Mouse (Mus musculus) spleen, adult 2 months (tissue): ENCODE data around the gene Evi2. TPM values are rescaled to one million over a fixed set of nuclear protein-coding genes. Genes with fewer than 3 reads are reported as not detected.

ENCODE experiments used
- DNase-seq, 2 experiments: peaks; one replicate each; pipeline versions ENCODE4 v3.0.0 to v3.0.0-alpha.2; 2012 to 2021; ENCODE audit warnings: low spot score in 2 of 2, low read depth in 1 of 2
- H3K27ac ChIP-seq: fragments of 200-500 bp; 2 replicates; pipeline ENCODE4 v1.5.1; 2012; ENCODE audit warnings: low read length, inconsistent platforms; ENCODE audit not compliant: insufficient read depth
- H3K27me3 ChIP-seq: fragments of 200-500 bp; 2 replicates; pipeline ENCODE4 v1.6.1; 2012; ENCODE audit warnings: mild to moderate bottlenecking, moderate library complexity, low read length, inconsistent platforms; ENCODE audit not compliant: control insufficient read depth, insufficient read depth
- H3K36me3 ChIP-seq: fragments of 200-500 bp; 2 replicates; pipeline ENCODE4 v1.6.1; 2012; ENCODE audit warnings: mild to moderate bottlenecking, low read length, inconsistent platforms; ENCODE audit not compliant: control insufficient read depth, insufficient read depth
- H3K4me1 ChIP-seq: fragments of 200-500 bp; 2 replicates; pipeline ENCODE4 v1.6.1; 2011; ENCODE audit warnings: inconsistent platforms; ENCODE audit not compliant: control insufficient read depth, insufficient read depth, insufficient read length
- H3K4me3 ChIP-seq: fragments of 200-500 bp; 2 replicates; pipeline ENCODE4 v1.5.1; 2011; ENCODE audit warnings: mild to moderate bottlenecking, inconsistent platforms; ENCODE audit not compliant: insufficient read depth, insufficient read length; ENCODE audit errors: extremely low read depth
- CTCF ChIP-seq: fragments of 200-500 bp; IDR thresholded peaks from 2 replicates; pipeline ENCODE4 v1.5.1; 2011; ENCODE audit warnings: mild to moderate bottlenecking, inconsistent platforms; ENCODE audit not compliant: insufficient read depth, insufficient read length, insufficient replicate concordance; ENCODE audit errors: extremely low read depth
- POLR2A ChIP-seq: fragments of 200-500 bp; IDR thresholded peaks from 2 replicates; pipeline ENCODE4 v1.6.1; 2011; ENCODE audit warnings: low read depth, low read length, inconsistent platforms
- WGBS: fragments of 180-500 bp; shearing (Covaris S2); methylation state at CpG from one replicate; pipeline ENCODE4 v1.1.7; 2018; 5-methylcytosine and 5-hydroxymethylcytosine counted together
- polyA plus RNA-seq: library from polyadenylated mRNA; depleted of rRNA; stranded (reverse); fragments of >200 nt; gene quantifications from 2 replicates; pipeline ENCODE4 v1.2.3, GENCODE M21; 2012; rRNA removed

The Evi2 gene
- polyA plus RNA-seq, result 12.2 and 13.9 TPM in 2 replicates

DNA sequence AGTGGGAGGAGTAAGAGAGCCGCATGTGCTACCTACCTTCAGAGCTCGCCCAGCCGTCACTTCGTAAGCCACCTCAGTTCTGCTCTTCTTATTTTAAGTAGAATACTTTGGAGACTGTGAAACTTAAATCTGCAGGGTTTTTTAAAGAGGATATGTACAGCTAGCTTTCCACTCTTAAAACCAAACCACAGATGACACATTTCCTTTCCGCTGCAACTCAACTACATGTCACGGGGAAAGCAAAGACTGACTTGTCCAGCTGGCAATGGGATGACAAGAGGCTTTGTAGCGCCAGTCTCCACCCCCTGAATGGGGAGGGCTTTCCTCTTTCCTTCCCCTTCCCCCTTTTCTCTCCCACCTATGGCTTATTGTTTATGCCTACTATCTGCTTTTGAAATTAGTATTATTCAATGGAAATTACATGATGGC, at the start of gene Evi2, which contains the start of gene Evi2a:
Gene Evi2 (minus strand): TSS at position 257 of the 429 bp plus-strand sequence.
Gene Evi2a (minus strand): TSS at position 277 of the 429 bp plus-strand sequence.
- TF ChIP-seq POLR2A, result peak; percentile 37; the same call in 1 of the 2 replicates
- no peak for TF ChIP-seq CTCF
- Histone ChIP-seq H3K27ac (peak within 1 kb of the TSS; percentile 81), H3K4me3 (peak within 1 kb of the TSS; percentile 57), H3K27me3 (no peaks in the 10 kb centered on the region), H3K4me1 (peaks cover 7% of the 10 kb centered on the region; the same call in 1 of the 2 replicates), H3K36me3 (no peaks in the 10 kb centered on the region)
- DNase-seq, result peak; percentile 51 to 77
- WGBS, result 10% methylated on average over 7 of the region's 7 CpGs

DNA sequence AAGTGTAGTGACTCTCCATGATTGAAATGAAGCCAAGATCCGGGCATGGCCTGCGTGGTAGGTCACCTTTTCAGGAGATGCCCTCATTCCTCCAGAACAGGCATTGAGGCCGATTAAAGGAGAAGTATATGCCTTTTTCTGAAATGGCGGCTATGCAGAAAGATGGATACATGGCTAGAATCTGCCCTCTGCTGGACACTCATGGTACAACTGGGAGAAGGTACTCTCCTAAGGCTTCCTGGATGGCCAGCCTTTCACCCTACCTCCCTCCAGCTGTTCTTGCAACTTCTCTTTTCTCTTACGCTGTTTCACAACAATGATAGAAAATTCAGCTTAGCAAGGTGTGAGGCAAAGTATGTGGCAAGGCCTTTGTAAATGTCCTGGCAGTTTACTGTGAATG, 47.4 kb upstream of the Evi2 start:
- peak; percentile 63 to 84 for DNase-seq
- Histone ChIP-seq H3K27me3 (no peaks in the 10 kb centered on the region), H3K4me3 (no peak overlapping the region), H3K4me1 (peaks cover 4% of the 10 kb centered on the region; the same call in 1 of the 2 replicates), H3K27ac (no peak overlapping the region), H3K36me3 (peaks cover 3% of the 10 kb centered on the region; the same call in 1 of the 2 replicates)
- 20% methylated on average over 5 of the region's 5 CpGs for WGBS
- TF ChIP-seq CTCF (peak; percentile 58; the same call in 1 of the 2 replicates), POLR2A (no peak)

DNA sequence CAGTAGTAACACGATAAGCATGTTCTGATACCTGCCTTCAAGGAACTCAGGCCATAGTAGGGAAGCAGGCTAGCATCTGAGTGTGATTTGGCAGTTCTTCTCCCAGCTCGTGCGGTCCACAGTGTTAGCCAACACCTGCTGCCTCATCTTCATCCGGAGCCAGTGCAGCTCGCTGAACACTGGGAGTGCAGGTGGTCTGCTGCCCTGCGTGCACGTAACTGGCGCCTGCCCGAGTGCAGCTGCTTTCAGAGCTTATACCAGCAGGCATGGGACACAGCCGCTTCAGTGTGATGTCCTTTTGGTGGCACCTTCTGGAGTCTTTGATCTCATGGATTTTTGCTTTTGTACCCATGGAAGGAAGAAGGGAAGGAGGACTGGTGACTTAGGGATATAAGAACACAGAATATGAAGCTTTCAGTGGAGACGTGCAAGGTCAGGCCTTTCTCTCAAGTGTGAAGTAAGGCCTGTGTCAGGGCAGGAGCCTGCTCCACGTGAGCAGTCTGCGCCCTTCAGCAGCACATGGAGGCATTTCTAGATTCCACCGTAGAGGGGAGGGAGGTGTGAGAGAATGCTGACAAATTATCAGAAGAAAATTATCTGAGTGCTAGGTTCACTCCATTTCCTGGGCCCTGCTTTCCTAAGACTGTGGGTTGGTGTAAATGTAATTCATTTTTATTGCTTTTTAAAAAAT, 45.1 kb upstream of the Evi2 start:
- no peak overlapping the region for H3K27ac ChIP-seq
- H3K4me3 ChIP-seq, result no peak overlapping the region
- peaks cover 8% of the 10 kb centered on the region; the same call in 1 of the 2 replicates for H3K36me3 ChIP-seq
- DNase-seq, result no peak
- H3K27me3 ChIP-seq, result no peaks in the 10 kb centered on the region
- WGBS, result 94% methylated on average over 14 of the region's 14 CpGs
- no peak for TF ChIP-seq POLR2A
- no peak for TF ChIP-seq CTCF
- H3K4me1 ChIP-seq, result peaks cover 4% of the 10 kb centered on the region; the same call in 1 of the 2 replicates

DNA sequence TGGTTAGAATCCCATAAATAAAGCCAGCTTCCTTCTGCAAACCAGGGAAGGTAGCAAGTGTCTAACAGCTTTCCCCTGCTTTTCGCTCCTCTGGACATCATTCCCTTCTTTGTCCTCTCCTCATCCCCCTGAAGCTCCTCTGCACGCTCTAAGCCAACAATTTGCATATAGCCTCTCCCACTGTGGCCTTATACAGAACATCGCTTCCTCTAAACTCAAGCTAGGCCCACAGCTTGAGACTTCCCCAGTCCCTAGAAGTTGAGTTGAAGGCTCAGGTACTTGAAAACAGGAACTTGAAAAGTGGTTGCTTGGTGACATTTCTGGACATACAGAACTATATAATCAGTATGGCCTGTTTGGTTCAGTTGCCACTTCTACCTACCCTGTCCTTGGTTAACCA, 43.4 kb upstream of the Evi2 start:
- no peaks in the 10 kb centered on the region for H3K27me3 ChIP-seq
- peak overlapping the region; percentile 25; the same call in 1 of the 2 replicates for H3K27ac ChIP-seq
- H3K4me1 ChIP-seq, result peaks cover 4% of the 10 kb centered on the region; the same call in 1 of the 2 replicates
- H3K36me3 ChIP-seq, result peaks cover 10% of the 10 kb centered on the region; the same call in 1 of the 2 replicates
- 42% methylated on average over 3 of the region's 3 CpGs for WGBS
- no peak overlapping the region for H3K4me3 ChIP-seq
- TF ChIP-seq POLR2A, result no peak
- no peak for TF ChIP-seq CTCF
- peak; percentile 16 to 38 for DNase-seq

DNA sequence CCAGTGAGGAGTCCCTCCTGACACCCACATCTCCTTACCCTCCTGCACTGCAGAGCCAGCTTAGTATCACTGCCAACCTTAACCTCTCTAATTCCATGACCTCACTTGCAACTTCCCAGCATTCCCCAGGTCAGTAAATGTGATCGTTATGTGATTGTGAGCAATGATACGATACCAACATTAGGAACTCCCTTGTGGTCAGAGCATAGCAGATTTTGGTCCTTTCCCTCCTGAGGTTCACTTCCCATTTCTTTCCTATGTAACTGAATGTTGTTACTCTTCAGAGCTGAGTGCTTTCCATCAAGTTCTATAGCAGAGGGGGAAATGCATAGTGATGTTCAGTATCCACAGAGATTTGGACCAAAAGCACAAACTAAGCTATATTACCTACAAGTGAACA, 39.9 kb upstream of the Evi2 start:
- H3K27me3 ChIP-seq, result no peaks in the 10 kb centered on the region
- H3K4me3 ChIP-seq, result no peak overlapping the region
- TF ChIP-seq POLR2A, result no peak
- no peak for TF ChIP-seq CTCF
- WGBS, result 72% methylated on average over 2 of the region's 2 CpGs
- peaks cover 23% of the 10 kb centered on the region for H3K36me3 ChIP-seq
- H3K27ac ChIP-seq, result no peak overlapping the region
- H3K4me1 ChIP-seq, result peaks cover 4% of the 10 kb centered on the region; the same call in 1 of the 2 replicates
- DNase-seq, result no peak

DNA sequence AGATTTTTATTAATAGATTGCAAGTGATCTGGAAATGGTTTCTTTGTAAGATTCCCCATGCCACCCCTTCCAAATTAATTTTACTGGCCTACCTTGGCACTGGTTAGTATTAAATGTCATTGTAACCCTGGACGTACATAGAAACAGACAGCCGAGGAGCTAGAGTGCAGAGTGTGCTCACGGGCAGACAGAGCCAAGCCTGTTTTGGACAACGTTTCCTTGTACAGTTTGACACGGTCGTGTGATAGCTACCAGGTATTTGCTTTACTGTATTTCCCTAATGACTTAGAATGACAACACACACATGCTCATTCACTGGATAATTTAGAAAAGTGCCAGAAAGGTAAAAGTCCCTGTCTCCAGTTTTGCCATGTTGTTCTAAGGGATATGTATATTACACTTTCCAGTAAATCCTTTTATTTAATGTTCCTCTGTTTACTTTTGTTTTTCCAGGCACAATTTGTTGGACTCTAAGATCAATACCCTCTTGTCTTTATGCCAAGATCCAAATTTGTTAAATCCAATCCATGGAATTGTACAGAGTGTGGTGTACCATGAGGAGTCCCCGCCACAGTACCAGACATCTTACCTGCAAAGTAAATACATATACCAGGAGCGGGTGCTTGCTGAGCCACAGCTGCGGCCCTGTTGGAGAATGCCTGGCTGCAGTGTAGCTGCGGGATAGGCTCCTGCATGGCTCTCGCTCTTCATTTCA, 38.0 kb upstream of the Evi2 start:
- TF ChIP-seq CTCF, result no peak

More for the DNA sequence above, 38.0 kb upstream of the Evi2 start:
- Histone ChIP-seq H3K27ac (no peak overlapping the region), H3K4me1 (no peaks in the 10 kb centered on the region), H3K4me3 (no peak overlapping the region), H3K36me3 (peaks cover 28% of the 10 kb centered on the region), H3K27me3 (no peaks in the 10 kb centered on the region)
- no peak for DNase-seq
- 93% methylated on average over 11 of the region's 11 CpGs for WGBS
